In the genomic region with DNA sequence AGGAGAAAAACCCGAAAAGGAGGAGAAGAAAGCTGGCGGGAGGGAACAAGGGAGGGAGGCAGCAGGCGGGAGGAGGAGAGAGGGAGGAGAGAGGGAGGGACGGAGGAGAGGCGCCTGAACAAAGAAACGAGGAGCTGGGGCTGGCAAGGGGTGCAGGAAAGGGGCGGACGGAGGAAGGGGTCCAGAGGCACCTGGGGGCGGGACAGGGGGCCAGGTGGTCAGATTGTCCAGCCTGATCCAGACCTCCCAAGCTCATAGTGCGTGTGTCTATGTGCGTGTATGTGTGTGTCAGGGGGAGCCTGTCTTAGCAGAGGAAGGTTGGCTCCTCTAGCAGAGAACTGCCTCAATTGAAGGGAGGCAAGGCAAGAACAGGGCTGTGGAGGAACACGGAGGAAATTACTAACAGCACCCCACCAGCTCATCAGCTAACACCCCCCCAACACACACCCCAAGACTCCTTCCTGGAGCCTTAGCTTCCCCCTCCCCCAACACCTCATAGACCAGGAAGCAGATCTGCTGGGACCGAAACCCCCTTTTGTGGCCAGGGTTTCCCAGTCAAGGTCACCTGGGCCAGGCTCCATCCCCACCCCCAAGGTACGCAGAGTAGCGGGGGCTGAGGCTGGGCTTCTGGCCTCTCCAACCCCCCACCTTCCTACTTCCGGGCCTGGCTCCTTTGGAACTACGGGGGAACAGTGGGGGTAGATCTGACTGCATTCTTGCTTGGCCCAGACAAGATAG, we compare ENCODE assay signal across 8 mouse cellular contexts. TPM values are rescaled to one million over a fixed set of nuclear protein-coding genes. Genes with fewer than 3 reads are reported as not detected.
DNase-seq lines count a peak whose midpoint lies in the region; ATAC-seq and TF ChIP-seq lines count a peak whose summit lies in the region.

No protein-coding gene starts in this region.

- peaks cover 7% of the 10 kb centered on the region; the same call in 1 of the 2 replicates for H3K36me3 ChIP-seq in lung, postnatal 0 days (ENCODE audit: insufficient read depth, low read length)

- intact Hi-C loops in left cerebral cortex, adult 2 months (cut with DNase I) = loop anchor here (2.0 kb wide), 1 partner anchor 31 kb away; no protein-coding TSS in a partner anchor
- intact Hi-C loops in left cerebral cortex, postnatal 10 days (cut with DNase I) = no loop called here

- ATAC-seq in lung, postnatal 0 days = no peak

- peak overlapping the region; percentile 80 for H3K4me2 ChIP-seq in lung, postnatal 0 days (replicated peaks; ENCODE audit: low read depth, low read length)

- peak overlapping the region; percentile 64 for H3K4me3 ChIP-seq in left cerebral cortex, adult 2 months
- peak overlapping the region; percentile 95 for H3K4me3 ChIP-seq in brown adipose tissue, adult 24 weeks (ENCODE audit: insufficient read depth, low read depth, low read length)
- peak overlapping the region; percentile 54 for H3K4me3 ChIP-seq in lung, postnatal 0 days (ENCODE audit: low read depth, low read length)

- WGBS in lung, postnatal 0 days = 4% methylated on average over 17 of the region's 17 CpGs

- H3K9ac ChIP-seq in lung, postnatal 0 days (replicated peaks; ENCODE audit: low read depth) = peak overlapping the region; percentile 65

- H3K9me3 ChIP-seq in lung, postnatal 0 days (ENCODE audit: low read length) = no peaks in the 10 kb centered on the region

- no peak for TF ChIP-seq CTCF in left cerebral cortex, adult 2 months (IDR thresholded peaks at IDR 0.05)
- TF ChIP-seq CTCF in lung, postnatal 0 days (IDR thresholded peaks at IDR 0.05) = no peak

- H3K27ac ChIP-seq in left cerebral cortex, adult 2 months = no peak overlapping the region
- H3K27ac ChIP-seq in brown adipose tissue, adult 24 weeks (replicated peaks; ENCODE audit: low read depth, low read length) = no peak overlapping the region
- H3K27ac ChIP-seq in lung, postnatal 0 days (ENCODE audit: low read length) = peak overlapping the region; percentile 81

- no peak for TF ChIP-seq EP300 in lung, postnatal 0 days (IDR thresholded peaks at IDR 0.05)

- H3K4me1 ChIP-seq in brown adipose tissue, adult 24 weeks (ENCODE audit: control insufficient read depth, insufficient read depth, insufficient read length, low read length) = no peaks in the 10 kb centered on the region; the same call in 1 of the 2 replicates
- H3K4me1 ChIP-seq in lung, postnatal 0 days (ENCODE audit: insufficient read depth, low read depth, low read length) = peaks cover 40% of the 10 kb centered on the region

- peak in 1 of 2 experiments; percentile 26 for DNase-seq in left cerebral cortex, adult 2 months (ENCODE audit: extremely low spot score in 1 of 2, low spot score in 2 of 2)
- DNase-seq in left cerebral cortex, postnatal 10 days (ENCODE audit: extremely low spot score in 1 of 2, low spot score in 2 of 2) = no peak
- peak; percentile 21 for DNase-seq in heart, postnatal 4 days
- no peak for DNase-seq in lung, postnatal 0 days (ENCODE audit: low spot score)
- no peak for DNase-seq in testis, postnatal 10 days (ENCODE audit: low spot score)
- no peak for DNase-seq in testis, postnatal 14 days (ENCODE audit: low spot score)
- DNase-seq in thymus, adult 18-20 months = no peak

- H3K27me3 ChIP-seq in lung, postnatal 0 days (replicated peaks; ENCODE audit: insufficient read depth, low read length) = no peaks in the 10 kb centered on the region

RNA-seq across cellular contexts. Expression of gene Sema3f, which starts 2.4 kb away (rescaled TPM):
- 10 to 100 TPM; 17.3 to 17.7 TPM for total RNA-seq in left cerebral cortex, adult 2 months (2021)
- total RNA-seq in left cerebral cortex, postnatal 10 days (2021) = 10 to 100 TPM; 14.3 to 19.2 TPM
- 3.1 and 3.2 TPM in 2 replicates for polyA plus RNA-seq in brown adipose tissue, adult 24 weeks (2012; ENCODE audit: insufficient read depth, insufficient read length, missing spikeins)
- total RNA-seq in heart, postnatal 4 days (2021) = 10 to 100 TPM; 18.7 to 20.9 TPM
- 23.4 and 24.9 TPM in 2 replicates for polyA plus RNA-seq in lung, postnatal 0 days (2015; fragmentation: Nextera tagmentation; extraction: Ambion mirVana)

RNA-seq across cellular contexts. Expression of gene Gnat1, which starts 28.4 kb away (rescaled TPM):
- total RNA-seq in left cerebral cortex, adult 2 months (2021) = under 1 TPM in 1 of 2 experiments, not detected in 1; 0.18 TPM
- under 1 TPM; 0.32 to 0.93 TPM for total RNA-seq in left cerebral cortex, postnatal 10 days (2021)
- polyA plus RNA-seq in brown adipose tissue, adult 24 weeks (2012; ENCODE audit: insufficient read depth, insufficient read length, missing spikeins) = not detected in 2 replicates
- not detected for total RNA-seq in heart, postnatal 4 days (2021)
- polyA plus RNA-seq in lung, postnatal 0 days (2015; fragmentation: Nextera tagmentation; extraction: Ambion mirVana) = 0.23 and 0.30 TPM in 2 replicates

RNA-seq across cellular contexts. Expression of gene Slc38a3, which starts 38.5 kb away (rescaled TPM):
- 10 to 100 TPM; 74.7 to 76.2 TPM for total RNA-seq in left cerebral cortex, adult 2 months (2021)
- 10 to 100 TPM; 84.1 to 90.3 TPM for total RNA-seq in left cerebral cortex, postnatal 10 days (2021)
- polyA plus RNA-seq in brown adipose tissue, adult 24 weeks (2012; ENCODE audit: insufficient read depth, insufficient read length, missing spikeins) = 0.83 and 3.3 TPM in 2 replicates
- 1 to 10 TPM; 8.0 to 8.1 TPM for total RNA-seq in heart, postnatal 4 days (2021)
- 0.51 and 0.81 TPM in 2 replicates for polyA plus RNA-seq in lung, postnatal 0 days (2015; fragmentation: Nextera tagmentation; extraction: Ambion mirVana)

Comparison
In these comparisons a context has a peak if more than half of its experiments do, and no peak if none do; other contexts are left out.
1. RNA of gene Slc38a3, which starts 38.5 kb away (total RNA-seq): 84.1 to 90.3 TPM in left cerebral cortex, postnatal 10 days and 74.7 to 76.2 TPM in left cerebral cortex, adult 2 months; 8.0 to 8.1 TPM in heart, postnatal 4 days; every median in the first group is over 4 times any median in the second.
2. Peak in every context shown above with its lines, with median percentiles within 50 percentile points of each other: H3K4me3 ChIP-seq.